Mouse (Mus musculus) megakaryocyte, adult 5-6 weeks (primary cell): ENCODE data around the gene Otud4. TPM values are rescaled to one million over a fixed set of nuclear protein-coding genes. Genes with fewer than 3 reads are reported as not detected.
A peak's percentile ranks its signal among the peaks of the same experiment; 100 is the strongest.

ENCODE experiments used
- ATAC-seq: 2 replicates; pipeline ENCODE4 v1.8.0; 2016; ENCODE audit warnings: mild to moderate bottlenecking, inconsistent platforms; ENCODE audit not compliant: poor library complexity, severe bottlenecking
- total RNA-seq, 2 experiments: library from RNA; stranded (forward) in 1 of 2; stranded (reverse) in 1 of 2; fragments of 153-499, 151-499 nt in 1 of 2; fragments of 221-1000, 200-1000 nt in 1 of 2; gene quantifications; 2 replicates each; pipeline versions ENCODE4 v1.2.3 to v1.2.4; 2015 to 2017

Gene Otud4
- total RNA-seq (2015) (29.2 and 38.7 TPM in 2 replicates), total RNA-seq (2017) (31.4 and 36.5 TPM in 2 replicates)

GRCm38 (mm10) chr8:79639586-79640451 lies at the start of gene Otud4:
Gene Otud4 (plus strand): TSS chr8:79639618.
- ATAC-seq = peak; percentile 53

- ATAC-seq = no peak
Measured at GRCm38 (mm10) chr8:79600962-79601361, 38.5 kb upstream of the Otud4 start.

- 0 out of 2 replicates have a peak, but pooled peaks have one; percentile 47 for ATAC-seq
Measured at GRCm38 (mm10) chr8:79603204-79603603, 36.2 kb upstream of the Otud4 start.

- peak; percentile 49; the same call in 1 of the 2 replicates for ATAC-seq
Measured at GRCm38 (mm10) chr8:79606225-79606624, 33.2 kb upstream of the Otud4 start.

GRCm38 (mm10) chr8:79606751-79607300 lies 32.6 kb upstream of the Otud4 start:
- no peak for ATAC-seq

GRCm38 (mm10) chr8:79608701-79609100 lies 30.7 kb upstream of the Otud4 start:
- no peak for ATAC-seq

GRCm38 (mm10) chr8:79610268-79610667 lies 29.1 kb upstream of the Otud4 start:
- ATAC-seq = no peak

- no peak for ATAC-seq
Measured at GRCm38 (mm10) chr8:79612298-79612697, 27.1 kb upstream of the Otud4 start.

- ATAC-seq = peak; percentile 95
Measured at GRCm38 (mm10) chr8:79612965-79613364, 26.5 kb upstream of the Otud4 start.

GRCm38 (mm10) chr8:79615741-79616350 lies 23.6 kb upstream of the Otud4 start:
- ATAC-seq = no peak

- no peak for ATAC-seq
Measured at GRCm38 (mm10) chr8:79618906-79619305, 20.5 kb upstream of the Otud4 start.

- no peak for ATAC-seq
Measured at GRCm38 (mm10) chr8:79619353-79619752, 20.1 kb upstream of the Otud4 start.

- ATAC-seq = no peak
Measured at GRCm38 (mm10) chr8:79620000-79620399, 19.4 kb upstream of the Otud4 start.

- no peak for ATAC-seq
Measured at GRCm38 (mm10) chr8:79620489-79621276, 18.7 kb upstream of the Otud4 start.

- no peak for ATAC-seq
Measured at GRCm38 (mm10) chr8:79622346-79622745, 17.1 kb upstream of the Otud4 start.

- no peak for ATAC-seq
Measured at GRCm38 (mm10) chr8:79623351-79623750, 16.1 kb upstream of the Otud4 start.

GRCm38 (mm10) chr8:79624416-79624815 lies 15.0 kb upstream of the Otud4 start:
- no peak for ATAC-seq

- no peak for ATAC-seq
Measured at GRCm38 (mm10) chr8:79626213-79626612, 13.2 kb upstream of the Otud4 start.

- no peak for ATAC-seq
Measured at GRCm38 (mm10) chr8:79635491-79635890, 3.9 kb upstream of the Otud4 start.

GRCm38 (mm10) chr8:79636151-79636550 lies 3.3 kb upstream of the Otud4 start:
- ATAC-seq = no peak

GRCm38 (mm10) chr8:79637237-79637636 lies 2.2 kb upstream of the Otud4 start:
- no peak for ATAC-seq
